Mouse (Mus musculus): ENCODE measurements around the gene Lin7b. TPM values are rescaled to one million over a fixed set of nuclear protein-coding genes. Genes with fewer than 3 reads are reported as not detected.
A peak's percentile ranks its signal among the peaks of the same experiment; 100 is the strongest.

Lin7b gene
- polyA plus RNA-seq, 1 experiment, result 0.90 TPM

DNA sequence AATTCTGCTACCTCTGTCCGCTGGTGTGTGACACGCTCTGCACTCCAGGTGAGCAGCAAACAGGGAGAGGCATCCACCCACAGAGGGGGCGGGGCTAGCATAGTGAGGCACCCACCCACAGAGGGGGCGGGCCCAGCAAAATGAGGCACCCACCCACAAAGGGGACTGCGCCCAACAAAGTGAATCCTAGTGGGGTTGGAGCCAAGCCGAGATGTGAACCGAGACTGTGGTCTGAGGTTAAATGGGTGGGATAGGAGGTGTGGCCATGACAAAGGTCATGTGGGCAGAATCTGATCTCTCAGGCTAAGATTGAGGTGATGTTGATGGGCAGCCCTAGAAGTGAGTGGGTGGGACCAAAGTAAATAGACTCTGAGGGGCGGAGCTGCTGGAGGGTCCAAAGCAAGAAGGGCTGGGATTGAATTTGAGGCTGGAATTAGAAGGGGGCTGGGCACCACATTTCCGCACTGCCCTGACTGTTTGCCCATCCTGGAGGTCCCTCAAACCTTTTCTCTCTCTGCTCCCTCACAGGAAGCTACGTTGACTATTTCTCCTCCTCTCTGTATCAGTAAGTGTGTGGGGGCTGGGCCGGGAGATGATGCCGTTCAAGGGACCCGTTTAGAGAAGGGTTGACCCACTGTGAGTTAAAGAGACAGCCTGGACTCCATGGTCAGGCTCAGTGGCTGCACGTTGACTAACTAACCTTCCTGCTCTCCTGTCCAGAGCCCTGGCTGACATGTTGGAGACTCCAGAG, 32.0 kb downstream of the Lin7b start:
- 7% methylated on average over 14 of the region's 14 CpGs for WGBS
- Histone ChIP-seq H3K27ac (ENCODE audit: insufficient read depth, low read length) (no peak overlapping the region), H3K4me3 (ENCODE audit: extremely low read depth, insufficient read depth, insufficient read length) (no peak overlapping the region), H3K4me1 (ENCODE audit: control insufficient read depth, insufficient read depth, insufficient read length) (peaks cover 24% of the 10 kb centered on the region; the same call in 1 of the 2 replicates), H3K36me3 (ENCODE audit: control insufficient read depth, insufficient read depth, low read length) (no peaks in the 10 kb centered on the region), H3K27me3 (ENCODE audit: control insufficient read depth, insufficient read depth, low read length) (peaks cover 15% of the 10 kb centered on the region)
- no peak for TF ChIP-seq CTCF (IDR thresholded peaks at IDR 0.05; ENCODE audit: extremely low read depth, insufficient read depth, insufficient read length, insufficient replicate concordance)
- no peak for TF ChIP-seq POLR2A (IDR thresholded peaks at IDR 0.05; ENCODE audit: low read depth, low read length)
- DNase-seq (ENCODE audit: low read depth in 1 of 2, low spot score in 2 of 2), result peak in 1 of 2 experiments; percentile 22

DNA sequence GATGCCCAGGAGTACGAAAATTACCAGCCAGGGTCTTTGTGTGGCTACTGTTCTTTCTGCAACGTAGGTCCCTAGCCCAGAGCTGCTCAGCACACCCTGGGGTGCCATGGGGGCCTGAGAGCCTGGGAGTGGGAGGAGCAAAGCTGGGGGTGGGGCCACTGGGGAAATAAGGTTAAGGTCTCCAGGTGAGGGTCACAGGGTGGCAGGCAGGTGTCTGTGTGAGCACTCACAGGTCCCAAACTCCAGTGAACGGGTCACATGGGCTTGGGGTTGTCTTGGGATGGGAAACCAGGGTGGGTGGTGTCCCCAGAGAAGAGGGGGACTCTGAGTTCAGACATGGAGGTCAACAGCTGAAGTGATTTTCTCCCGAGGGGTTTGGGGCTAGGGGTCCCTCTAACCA, 32.9 kb downstream of the Lin7b start:
- H3K36me3 ChIP-seq (ENCODE audit: control insufficient read depth, insufficient read depth, low read length), result no peaks in the 10 kb centered on the region
- 19% methylated on average over 4 of the region's 4 CpGs for WGBS
- H3K27ac ChIP-seq (ENCODE audit: insufficient read depth, low read length), result no peak overlapping the region
- TF ChIP-seq POLR2A (IDR thresholded peaks at IDR 0.05; ENCODE audit: low read depth, low read length) (no peak), CTCF (IDR thresholded peaks at IDR 0.05; ENCODE audit: extremely low read depth, insufficient read depth, insufficient read length, insufficient replicate concordance) (no peak)
- H3K4me3 ChIP-seq (ENCODE audit: extremely low read depth, insufficient read depth, insufficient read length), result no peak overlapping the region
- peaks cover 28% of the 10 kb centered on the region; the same call in 1 of the 2 replicates for H3K4me1 ChIP-seq (ENCODE audit: control insufficient read depth, insufficient read depth, insufficient read length)
- H3K27me3 ChIP-seq (ENCODE audit: control insufficient read depth, insufficient read depth, low read length), result peaks cover 15% of the 10 kb centered on the region
- DNase-seq (ENCODE audit: low read depth in 1 of 2, low spot score in 2 of 2), result no peak

DNA sequence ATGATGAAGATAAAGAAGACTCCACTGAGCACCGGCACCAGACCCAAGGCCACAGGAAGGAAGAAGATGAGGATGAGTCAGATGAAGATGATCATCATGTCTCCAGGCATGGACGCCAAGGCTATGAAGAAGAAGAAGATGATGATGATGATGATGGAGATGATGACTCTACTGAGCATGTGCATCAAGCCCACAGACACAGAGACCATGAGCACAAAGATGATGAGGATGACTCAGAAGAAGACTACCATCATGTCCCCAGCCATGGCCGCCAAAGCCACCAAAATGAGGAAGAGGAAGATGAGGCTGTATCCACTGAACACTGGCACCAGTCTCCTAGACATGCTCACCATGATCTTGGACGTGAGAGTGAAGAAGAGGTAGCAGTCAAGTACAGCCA, 34.1 kb downstream of the Lin7b start:
- no peak overlapping the region for H3K27ac ChIP-seq (ENCODE audit: insufficient read depth, low read length)
- H3K4me1 ChIP-seq (ENCODE audit: control insufficient read depth, insufficient read depth, insufficient read length), result peaks cover 28% of the 10 kb centered on the region; the same call in 1 of the 2 replicates

DNA sequence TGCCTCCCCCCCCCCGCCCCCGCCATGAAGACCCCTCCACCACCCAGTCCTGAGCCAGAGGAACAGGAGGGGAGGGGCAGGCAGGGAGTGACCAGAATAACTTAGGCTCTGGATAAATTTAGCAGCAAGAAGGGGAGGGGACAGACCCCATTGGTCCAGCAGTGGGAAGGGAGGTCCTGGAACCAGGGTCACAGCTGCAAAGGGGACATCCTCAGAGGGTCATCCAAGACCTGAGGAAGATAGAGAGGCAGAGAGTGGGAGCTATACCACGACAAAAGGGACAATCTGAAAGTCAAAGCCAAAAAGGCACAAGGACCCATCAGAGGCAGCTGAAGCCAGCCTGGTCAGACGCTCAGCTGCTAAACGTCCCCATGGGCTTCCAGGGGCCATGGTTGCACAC, 35.3 kb downstream of the Lin7b start, which contains the start of gene Hrc:
TSS of gene Hrc (plus strand) at position 235 of the 400 bp plus-strand sequence.
- 73% methylated on average over 5 of the region's 5 CpGs for WGBS
- Histone ChIP-seq H3K27me3 (ENCODE audit: control insufficient read depth, insufficient read depth, low read length) (peaks cover 15% of the 10 kb centered on the region), H3K36me3 (ENCODE audit: control insufficient read depth, insufficient read depth, low read length) (no peaks in the 10 kb centered on the region), H3K27ac (ENCODE audit: insufficient read depth, low read length) (no peak within 1 kb of the TSS), H3K4me3 (ENCODE audit: extremely low read depth, insufficient read depth, insufficient read length) (no peak within 1 kb of the TSS), H3K4me1 (ENCODE audit: control insufficient read depth, insufficient read depth, insufficient read length) (peaks cover 20% of the 10 kb centered on the region; the same call in 1 of the 2 replicates)
- no peak for DNase-seq (ENCODE audit: low read depth in 1 of 2, low spot score in 2 of 2)
- TF ChIP-seq POLR2A (IDR thresholded peaks at IDR 0.05; ENCODE audit: low read depth, low read length) (no peak), CTCF (IDR thresholded peaks at IDR 0.05; ENCODE audit: extremely low read depth, insufficient read depth, insufficient read length, insufficient replicate concordance) (no peak)

More for the DNA sequence above, 34.1 kb downstream of the Lin7b start:
- TF ChIP-seq POLR2A (IDR thresholded peaks at IDR 0.05; ENCODE audit: low read depth, low read length), result no peak
- no peak for TF ChIP-seq CTCF (IDR thresholded peaks at IDR 0.05; ENCODE audit: extremely low read depth, insufficient read depth, insufficient read length, insufficient replicate concordance)
- 68% methylated on average over 4 of the region's 4 CpGs for WGBS
- no peak for DNase-seq (ENCODE audit: low read depth in 1 of 2, low spot score in 2 of 2)
- Histone ChIP-seq H3K4me3 (ENCODE audit: extremely low read depth, insufficient read depth, insufficient read length) (no peak overlapping the region), H3K36me3 (ENCODE audit: control insufficient read depth, insufficient read depth, low read length) (no peaks in the 10 kb centered on the region), H3K27me3 (ENCODE audit: control insufficient read depth, insufficient read depth, low read length) (peaks cover 15% of the 10 kb centered on the region)

DNA sequence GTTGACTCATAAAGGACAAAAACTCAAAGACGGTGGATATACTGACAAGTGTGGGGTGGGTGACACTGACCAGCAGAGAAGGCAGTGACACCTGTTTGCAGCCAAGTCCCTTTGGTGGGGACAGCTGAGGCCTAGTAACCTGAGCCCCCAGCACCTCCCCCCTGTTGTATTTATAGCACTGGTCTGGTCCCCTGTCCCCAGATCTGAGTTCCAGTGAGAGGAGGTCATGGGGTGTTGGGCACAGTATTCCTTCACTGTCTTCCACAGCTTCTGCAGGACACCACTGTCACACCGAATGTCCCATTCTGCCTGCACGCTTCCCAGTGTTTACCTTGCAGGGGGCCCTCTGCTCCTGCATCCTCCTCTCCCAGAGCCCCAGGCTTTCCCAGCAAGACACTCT, 35.8 kb downstream of the Lin7b start:
- peaks cover 11% of the 10 kb centered on the region for H3K27me3 ChIP-seq (ENCODE audit: control insufficient read depth, insufficient read depth, low read length)
- no peak for DNase-seq (ENCODE audit: low read depth in 1 of 2, low spot score in 2 of 2)
- H3K36me3 ChIP-seq (ENCODE audit: control insufficient read depth, insufficient read depth, low read length), result no peaks in the 10 kb centered on the region
- WGBS, result 85% methylated on average over 3 of the region's 3 CpGs
- H3K4me1 ChIP-seq (ENCODE audit: control insufficient read depth, insufficient read depth, insufficient read length), result peaks cover 20% of the 10 kb centered on the region; the same call in 1 of the 2 replicates
- H3K27ac ChIP-seq (ENCODE audit: insufficient read depth, low read length), result no peak overlapping the region
- H3K4me3 ChIP-seq (ENCODE audit: extremely low read depth, insufficient read depth, insufficient read length), result no peak overlapping the region
- TF ChIP-seq POLR2A (IDR thresholded peaks at IDR 0.05; ENCODE audit: low read depth, low read length) (no peak), CTCF (IDR thresholded peaks at IDR 0.05; ENCODE audit: extremely low read depth, insufficient read depth, insufficient read length, insufficient replicate concordance) (no peak)

DNA sequence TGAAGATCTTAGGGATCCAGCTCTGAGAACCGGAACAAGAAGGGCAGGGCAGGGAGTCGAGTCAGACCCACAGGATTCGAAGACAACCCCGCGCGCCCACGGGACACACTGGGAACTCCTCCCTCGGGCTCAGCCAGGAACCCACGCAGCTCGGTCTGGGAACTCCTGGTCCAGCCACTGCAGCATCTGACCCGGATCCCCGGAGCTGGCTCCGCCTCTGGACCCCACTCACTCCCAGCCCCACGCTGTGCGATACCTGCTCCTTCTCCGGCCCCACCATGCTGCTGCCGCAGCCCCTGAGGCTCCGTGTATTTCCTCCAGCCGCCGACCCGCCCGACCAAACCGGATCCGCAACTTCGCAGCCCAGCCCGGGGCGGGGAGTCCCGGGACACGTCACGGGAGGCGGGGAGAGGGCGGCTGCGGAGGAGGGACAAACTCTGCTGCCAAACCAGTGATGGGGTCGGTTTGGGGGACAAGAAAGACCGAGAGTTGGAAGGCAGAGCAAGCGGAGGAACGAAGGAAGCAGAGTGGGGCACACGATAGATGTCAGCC, 36.9 kb downstream of the Lin7b start, which contains the start of gene Trpm4:
TSS of gene Trpm4 (minus strand) at position 350 of the 552 bp plus-strand sequence.
- Histone ChIP-seq H3K4me1 (ENCODE audit: control insufficient read depth, insufficient read depth, insufficient read length) (peaks cover 15% of the 10 kb centered on the region; the same call in 1 of the 2 replicates), H3K27me3 (ENCODE audit: control insufficient read depth, insufficient read depth, low read length) (0 out of 2 replicates have a peak, but pooled peaks cover 2% of the 10 kb centered on the region), H3K36me3 (ENCODE audit: control insufficient read depth, insufficient read depth, low read length) (no peaks in the 10 kb centered on the region), H3K4me3 (ENCODE audit: extremely low read depth, insufficient read depth, insufficient read length) (peak within 1 kb of the TSS; percentile 85), H3K27ac (ENCODE audit: insufficient read depth, low read length) (peak within 1 kb of the TSS; percentile 50; the same call in 1 of the 2 replicates)
- TF ChIP-seq POLR2A (IDR thresholded peaks at IDR 0.05; ENCODE audit: low read depth, low read length), result no peak
- no peak for TF ChIP-seq CTCF (IDR thresholded peaks at IDR 0.05; ENCODE audit: extremely low read depth, insufficient read depth, insufficient read length, insufficient replicate concordance)
- WGBS, result under 1% methylated on average over 38 of the region's 38 CpGs
- peak; percentile 47 to 82 for DNase-seq (ENCODE audit: low read depth in 1 of 2, low spot score in 2 of 2)
